Mouse (Mus musculus): ENCODE results near the gene Dnah2. TPM values are rescaled to one million over a fixed set of nuclear protein-coding genes. Genes with fewer than 3 reads are reported as not detected.

Dnah2 gene
- polyA plus RNA-seq, 1 experiment from 2014 or later: 1.5 TPM

GRCm38 (mm10) chr11:69401987-69402386 is 146.9 kb downstream of the Dnah2 start:
- 81% methylated on average over 12 of the region's 12 CpGs for WGBS
- no peak for ATAC-seq (ENCODE audit: low FRiP score, low TSS enrichment)
- Histone ChIP-seq H3K27me3 (ENCODE audit: control insufficient read depth, insufficient read depth, low read length) (no peaks in the 10 kb centered on the region; the same call in 1 of the 2 replicates), H3K27ac (ENCODE audit: low read depth, low read length) (no peak overlapping the region), H3K36me3 (ENCODE audit: control insufficient read depth, insufficient read depth, low read length) (peaks cover 74% of the 10 kb centered on the region), H3K9ac (ENCODE audit: low read depth, low read length) (no peak overlapping the region), H3K4me2 (replicated peaks; ENCODE audit: low read depth, low read length) (no peak overlapping the region), H3K4me1 (ENCODE audit: control insufficient read depth, insufficient read depth, low read length) (peaks cover 24% of the 10 kb centered on the region; the same call in 1 of the 2 replicates), H3K4me3 (ENCODE audit: low read length) (no peak overlapping the region), H3K9me3 (ENCODE audit: control insufficient read depth, low read length) (no peaks in the 10 kb centered on the region)

GRCm38 (mm10) chr11:69401210-69401637 is 147.7 kb downstream of the Dnah2 start:
- Histone ChIP-seq H3K4me1 (ENCODE audit: control insufficient read depth, insufficient read depth, low read length) (peaks cover 31% of the 10 kb centered on the region; the same call in 1 of the 2 replicates), H3K9me3 (ENCODE audit: control insufficient read depth, low read length) (no peaks in the 10 kb centered on the region), H3K4me3 (ENCODE audit: low read length) (no peak overlapping the region), H3K36me3 (ENCODE audit: control insufficient read depth, insufficient read depth, low read length) (peaks cover 66% of the 10 kb centered on the region), H3K9ac (ENCODE audit: low read depth, low read length) (no peak overlapping the region), H3K27me3 (ENCODE audit: control insufficient read depth, insufficient read depth, low read length) (no peaks in the 10 kb centered on the region; the same call in 1 of the 2 replicates), H3K4me2 (replicated peaks; ENCODE audit: low read depth, low read length) (no peak overlapping the region), H3K27ac (ENCODE audit: low read depth, low read length) (no peak overlapping the region)
- WGBS: 21% methylated on average over 22 of the region's 22 CpGs
- peak; percentile 74 for ATAC-seq (ENCODE audit: low FRiP score, low TSS enrichment)

- no peak overlapping the region for H3K27ac ChIP-seq (ENCODE audit: low read depth, low read length)
- H3K4me3 ChIP-seq (ENCODE audit: low read length): no peak overlapping the region
- 73% methylated on average over 25 of the region's 25 CpGs for WGBS
- no peak for ATAC-seq (ENCODE audit: low FRiP score, low TSS enrichment)
- peaks cover 56% of the 10 kb centered on the region for H3K36me3 ChIP-seq (ENCODE audit: control insufficient read depth, insufficient read depth, low read length)
- H3K4me1 ChIP-seq (ENCODE audit: control insufficient read depth, insufficient read depth, low read length): peaks cover 31% of the 10 kb centered on the region; the same call in 1 of the 2 replicates
- H3K27me3 ChIP-seq (ENCODE audit: control insufficient read depth, insufficient read depth, low read length): no peaks in the 10 kb centered on the region; the same call in 1 of the 2 replicates
- H3K4me2 ChIP-seq (replicated peaks; ENCODE audit: low read depth, low read length): peak overlapping the region; percentile 26
- H3K9me3 ChIP-seq (ENCODE audit: control insufficient read depth, low read length): no peaks in the 10 kb centered on the region
- no peak overlapping the region for H3K9ac ChIP-seq (ENCODE audit: low read depth, low read length)
Measured at GRCm38 (mm10) chr11:69400083-69400850, 148.6 kb downstream of the Dnah2 start.

GRCm38 (mm10) chr11:69399201-69400082 is 149.5 kb downstream of the Dnah2 start:
- peaks cover 31% of the 10 kb centered on the region; the same call in 1 of the 2 replicates for H3K4me1 ChIP-seq (ENCODE audit: control insufficient read depth, insufficient read depth, low read length)
- peaks cover 48% of the 10 kb centered on the region for H3K36me3 ChIP-seq (ENCODE audit: control insufficient read depth, insufficient read depth, low read length)
- H3K9me3 ChIP-seq (ENCODE audit: control insufficient read depth, low read length): no peaks in the 10 kb centered on the region
- no peaks in the 10 kb centered on the region; the same call in 1 of the 2 replicates for H3K27me3 ChIP-seq (ENCODE audit: control insufficient read depth, insufficient read depth, low read length)
- peak overlapping the region; percentile 26 for H3K4me2 ChIP-seq (replicated peaks; ENCODE audit: low read depth, low read length)
- peak overlapping the region; percentile 37; the same call in 1 of the 2 replicates for H3K27ac ChIP-seq (ENCODE audit: low read depth, low read length)
- peak overlapping the region; percentile 10; the same call in 1 of the 2 replicates for H3K4me3 ChIP-seq (ENCODE audit: low read length)
- 30% methylated on average over 66 of the region's 66 CpGs for WGBS
- peak overlapping the region; percentile 45; the same call in 1 of the 2 replicates for H3K9ac ChIP-seq (ENCODE audit: low read depth, low read length)
- no peak for ATAC-seq (ENCODE audit: low FRiP score, low TSS enrichment)

GRCm38 (mm10) chr11:69398486-69399200 is 150.3 kb downstream of the Dnah2 start:
- Histone ChIP-seq H3K4me3 (ENCODE audit: low read length) (no peak overlapping the region; the same call in 1 of the 2 replicates), H3K9ac (ENCODE audit: low read depth, low read length) (no peak overlapping the region), H3K27ac (ENCODE audit: low read depth, low read length) (peak overlapping the region; percentile 37; the same call in 1 of the 2 replicates), H3K27me3 (ENCODE audit: control insufficient read depth, insufficient read depth, low read length) (no peaks in the 10 kb centered on the region; the same call in 1 of the 2 replicates), H3K4me2 (replicated peaks; ENCODE audit: low read depth, low read length) (peak overlapping the region; percentile 79), H3K4me1 (ENCODE audit: control insufficient read depth, insufficient read depth, low read length) (peaks cover 35% of the 10 kb centered on the region; the same call in 1 of the 2 replicates), H3K36me3 (ENCODE audit: control insufficient read depth, insufficient read depth, low read length) (peaks cover 40% of the 10 kb centered on the region), H3K9me3 (ENCODE audit: control insufficient read depth, low read length) (no peaks in the 10 kb centered on the region)
- ATAC-seq (ENCODE audit: low FRiP score, low TSS enrichment): no peak
- WGBS: 31% methylated on average over 21 of the region's 21 CpGs

GRCm38 (mm10) chr11:69398059-69398458 is 150.9 kb downstream of the Dnah2 start, which contains the start of gene Tmem88:
Gene Tmem88 (minus strand): TSS chr11:69398234.
- no peaks in the 10 kb centered on the region for H3K9me3 ChIP-seq (ENCODE audit: control insufficient read depth, low read length)
- peak within 1 kb of the TSS; percentile 72 for H3K4me3 ChIP-seq (ENCODE audit: low read length)
- peaks cover 34% of the 10 kb centered on the region for H3K36me3 ChIP-seq (ENCODE audit: control insufficient read depth, insufficient read depth, low read length)
- peaks cover 35% of the 10 kb centered on the region; the same call in 1 of the 2 replicates for H3K4me1 ChIP-seq (ENCODE audit: control insufficient read depth, insufficient read depth, low read length)
- no peaks in the 10 kb centered on the region; the same call in 1 of the 2 replicates for H3K27me3 ChIP-seq (ENCODE audit: control insufficient read depth, insufficient read depth, low read length)
- WGBS: 15% methylated on average over 11 of the region's 16 CpGs
- no peak for ATAC-seq (ENCODE audit: low FRiP score, low TSS enrichment)
- H3K4me2 ChIP-seq (replicated peaks; ENCODE audit: low read depth, low read length): peak within 1 kb of the TSS; percentile 79
- H3K9ac ChIP-seq (ENCODE audit: low read depth, low read length): peak within 1 kb of the TSS; percentile 85
- H3K27ac ChIP-seq (ENCODE audit: low read depth, low read length): peak within 1 kb of the TSS; percentile 37

- Histone ChIP-seq H3K27ac (ENCODE audit: low read depth, low read length) (peak overlapping the region; percentile 7), H3K4me3 (ENCODE audit: low read length) (peak overlapping the region; percentile 72), H3K4me1 (ENCODE audit: control insufficient read depth, insufficient read depth, low read length) (peaks cover 35% of the 10 kb centered on the region; the same call in 1 of the 2 replicates), H3K36me3 (ENCODE audit: control insufficient read depth, insufficient read depth, low read length) (peaks cover 32% of the 10 kb centered on the region), H3K4me2 (replicated peaks; ENCODE audit: low read depth, low read length) (peak overlapping the region; percentile 79), H3K27me3 (ENCODE audit: control insufficient read depth, insufficient read depth, low read length) (no peaks in the 10 kb centered on the region; the same call in 1 of the 2 replicates), H3K9me3 (ENCODE audit: control insufficient read depth, low read length) (no peaks in the 10 kb centered on the region), H3K9ac (ENCODE audit: low read depth, low read length) (peak overlapping the region; percentile 85)
- no peak for ATAC-seq (ENCODE audit: low FRiP score, low TSS enrichment)
- 14% methylated on average over 24 of the region's 24 CpGs for WGBS
Measured at GRCm38 (mm10) chr11:69397581-69398057, 151.3 kb downstream of the Dnah2 start.

GRCm38 (mm10) chr11:69396772-69397171 is 152.1 kb downstream of the Dnah2 start:
- peak overlapping the region; percentile 72 for H3K4me3 ChIP-seq (ENCODE audit: low read length)
- H3K9me3 ChIP-seq (ENCODE audit: control insufficient read depth, low read length): no peaks in the 10 kb centered on the region
- WGBS: 28% methylated on average over 11 of the region's 11 CpGs
- peak overlapping the region; percentile 96; the same call in 1 of the 2 replicates for H3K27ac ChIP-seq (ENCODE audit: low read depth, low read length)
- no peaks in the 10 kb centered on the region; the same call in 1 of the 2 replicates for H3K27me3 ChIP-seq (ENCODE audit: control insufficient read depth, insufficient read depth, low read length)
- peaks cover 35% of the 10 kb centered on the region; the same call in 1 of the 2 replicates for H3K4me1 ChIP-seq (ENCODE audit: control insufficient read depth, insufficient read depth, low read length)
- peak overlapping the region; percentile 79 for H3K4me2 ChIP-seq (replicated peaks; ENCODE audit: low read depth, low read length)
- peak overlapping the region; percentile 85 for H3K9ac ChIP-seq (ENCODE audit: low read depth, low read length)
- no peak for ATAC-seq (ENCODE audit: low FRiP score, low TSS enrichment)
- H3K36me3 ChIP-seq (ENCODE audit: control insufficient read depth, insufficient read depth, low read length): peaks cover 28% of the 10 kb centered on the region

Measured in kidney, embryonic 14.5 days (tissue).